Mouse (Mus musculus): Measurements from ENCODE around the gene Xab2.
A peak's percentile ranks its signal among the peaks of the same experiment; 100 is the strongest.

- TF ChIP-seq CTCF (IDR thresholded peaks at IDR 0.05; ENCODE audit: low read depth, low read length), result no peak
- 0 out of 2 replicates have a peak, but pooled peaks have one; percentile 24 for TF ChIP-seq POLR2A (IDR thresholded peaks at IDR 0.05; ENCODE audit: extremely low read depth, insufficient read depth, low read length)
Measured at GRCm38 (mm10) chr8:3630647-3631477, 9.7 kb upstream of the Xab2 start, which contains the start of gene Stxbp2.
